Mouse (Mus musculus): ENCODE results near the gene Ttc7b. TPM values are rescaled to one million over a fixed set of nuclear protein-coding genes. Genes with fewer than 3 reads are reported as not detected.

Ttc7b gene
- polyA plus RNA-seq, 1 experiment from 2014 or later, result 0.93 TPM

- 68% methylated on average over 16 of the region's 16 CpGs for WGBS (ENCODE audit: insufficient replicate concordance)
- no peak overlapping the region for H3K4me3 ChIP-seq (ENCODE audit: low read depth, low read length)
- no peak overlapping the region for H3K9ac ChIP-seq (ENCODE audit: low read depth, low read length)
- no peak overlapping the region for H3K4me2 ChIP-seq (ENCODE audit: low read depth, low read length)
- no peaks in the 10 kb centered on the region for H3K4me1 ChIP-seq (ENCODE audit: control insufficient read depth, low read depth, low read length)
- no peak for ATAC-seq (ENCODE audit: low read depth)
- H3K9me3 ChIP-seq (replicated peaks; ENCODE audit: control insufficient read depth, low read length), result no peaks in the 10 kb centered on the region
- no peak overlapping the region for H3K27ac ChIP-seq (ENCODE audit: low read length)
- no peaks in the 10 kb centered on the region for H3K27me3 ChIP-seq (ENCODE audit: control insufficient read depth, insufficient read depth, low read depth, low read length)
- no peaks in the 10 kb centered on the region for H3K36me3 ChIP-seq (ENCODE audit: control insufficient read depth, insufficient read depth)
These were observed 167.4 kb downstream of the Ttc7b start for GRCm38 (mm10) chr12:100353075-100353782.

- Histone ChIP-seq H3K4me2 (ENCODE audit: low read depth, low read length) (no peak overlapping the region), H3K4me1 (ENCODE audit: control insufficient read depth, low read depth, low read length) (no peaks in the 10 kb centered on the region), H3K9ac (ENCODE audit: low read depth, low read length) (no peak overlapping the region), H3K9me3 (replicated peaks; ENCODE audit: control insufficient read depth, low read length) (no peaks in the 10 kb centered on the region), H3K27ac (ENCODE audit: low read length) (no peak overlapping the region), H3K36me3 (ENCODE audit: control insufficient read depth, insufficient read depth) (no peaks in the 10 kb centered on the region), H3K4me3 (ENCODE audit: low read depth, low read length) (no peak overlapping the region), H3K27me3 (ENCODE audit: control insufficient read depth, insufficient read depth, low read depth, low read length) (no peaks in the 10 kb centered on the region)
- 46% methylated on average over 6 of the region's 6 CpGs for WGBS (ENCODE audit: insufficient replicate concordance)
- no peak for ATAC-seq (ENCODE audit: low read depth)
These were observed 168.5 kb downstream of the Ttc7b start for GRCm38 (mm10) chr12:100352094-100352493.

- no peaks in the 10 kb centered on the region for H3K9me3 ChIP-seq (replicated peaks; ENCODE audit: control insufficient read depth, low read length)
These were observed 177.1 kb downstream of the Ttc7b start for GRCm38 (mm10) chr12:100343554-100343953.

GRCm38 (mm10) chr12:100341614-100342013 lies 179.0 kb downstream of the Ttc7b start:
- Histone ChIP-seq H3K9me3 (replicated peaks; ENCODE audit: control insufficient read depth, low read length) (no peaks in the 10 kb centered on the region), H3K4me2 (ENCODE audit: low read depth, low read length) (no peak overlapping the region), H3K4me1 (ENCODE audit: control insufficient read depth, low read depth, low read length) (no peaks in the 10 kb centered on the region), H3K36me3 (ENCODE audit: control insufficient read depth, insufficient read depth) (no peaks in the 10 kb centered on the region), H3K27ac (ENCODE audit: low read length) (no peak overlapping the region), H3K27me3 (ENCODE audit: control insufficient read depth, insufficient read depth, low read depth, low read length) (no peaks in the 10 kb centered on the region), H3K9ac (ENCODE audit: low read depth, low read length) (no peak overlapping the region), H3K4me3 (ENCODE audit: low read depth, low read length) (no peak overlapping the region)
- WGBS (ENCODE audit: insufficient replicate concordance), result 66% methylated on average over 7 of the region's 7 CpGs
- peak; percentile 68 for ATAC-seq (ENCODE audit: low read depth)

More at GRCm38 (mm10) chr12:100343554-100343953, 177.1 kb downstream of the Ttc7b start:
- Histone ChIP-seq H3K4me2 (ENCODE audit: low read depth, low read length) (no peak overlapping the region), H3K9ac (ENCODE audit: low read depth, low read length) (no peak overlapping the region), H3K27ac (ENCODE audit: low read length) (no peak overlapping the region), H3K36me3 (ENCODE audit: control insufficient read depth, insufficient read depth) (no peaks in the 10 kb centered on the region), H3K27me3 (ENCODE audit: control insufficient read depth, insufficient read depth, low read depth, low read length) (no peaks in the 10 kb centered on the region), H3K4me3 (ENCODE audit: low read depth, low read length) (no peak overlapping the region), H3K4me1 (ENCODE audit: control insufficient read depth, low read depth, low read length) (no peaks in the 10 kb centered on the region)
- 57% methylated on average over 6 of the region's 6 CpGs for WGBS (ENCODE audit: insufficient replicate concordance)
- no peak for ATAC-seq (ENCODE audit: low read depth)

- Histone ChIP-seq H3K4me1 (ENCODE audit: control insufficient read depth, low read depth, low read length) (no peaks in the 10 kb centered on the region), H3K27ac (ENCODE audit: low read length) (no peak overlapping the region), H3K4me2 (ENCODE audit: low read depth, low read length) (no peak overlapping the region), H3K27me3 (ENCODE audit: control insufficient read depth, insufficient read depth, low read depth, low read length) (no peaks in the 10 kb centered on the region), H3K4me3 (ENCODE audit: low read depth, low read length) (no peak overlapping the region), H3K9me3 (replicated peaks; ENCODE audit: control insufficient read depth, low read length) (no peaks in the 10 kb centered on the region), H3K36me3 (ENCODE audit: control insufficient read depth, insufficient read depth) (no peaks in the 10 kb centered on the region), H3K9ac (ENCODE audit: low read depth, low read length) (no peak overlapping the region)
- no peak for ATAC-seq (ENCODE audit: low read depth)
- 78% methylated on average over 7 of the region's 7 CpGs for WGBS (ENCODE audit: insufficient replicate concordance)
These were observed 179.6 kb downstream of the Ttc7b start for GRCm38 (mm10) chr12:100340901-100341460.

- H3K4me3 ChIP-seq (ENCODE audit: low read depth, low read length), result no peak overlapping the region
- H3K27me3 ChIP-seq (ENCODE audit: control insufficient read depth, insufficient read depth, low read depth, low read length), result no peaks in the 10 kb centered on the region
- no peak overlapping the region for H3K9ac ChIP-seq (ENCODE audit: low read depth, low read length)
- no peak overlapping the region for H3K4me2 ChIP-seq (ENCODE audit: low read depth, low read length)
- WGBS (ENCODE audit: insufficient replicate concordance), result 47% methylated on average over 3 of the region's 3 CpGs
- ATAC-seq (ENCODE audit: low read depth), result no peak
- no peak overlapping the region for H3K27ac ChIP-seq (ENCODE audit: low read length)
- no peaks in the 10 kb centered on the region for H3K9me3 ChIP-seq (replicated peaks; ENCODE audit: control insufficient read depth, low read length)
- no peaks in the 10 kb centered on the region for H3K36me3 ChIP-seq (ENCODE audit: control insufficient read depth, insufficient read depth)
- no peaks in the 10 kb centered on the region for H3K4me1 ChIP-seq (ENCODE audit: control insufficient read depth, low read depth, low read length)
These were observed 182.6 kb downstream of the Ttc7b start for GRCm38 (mm10) chr12:100338055-100338454.

GRCm38 (mm10) chr12:100337351-100338018 lies 183.1 kb downstream of the Ttc7b start:
- no peak overlapping the region for H3K4me2 ChIP-seq (ENCODE audit: low read depth, low read length)
- H3K27me3 ChIP-seq (ENCODE audit: control insufficient read depth, insufficient read depth, low read depth, low read length), result no peaks in the 10 kb centered on the region
- no peaks in the 10 kb centered on the region for H3K9me3 ChIP-seq (replicated peaks; ENCODE audit: control insufficient read depth, low read length)
- H3K27ac ChIP-seq (ENCODE audit: low read length), result no peak overlapping the region
- 69% methylated on average over 5 of the region's 5 CpGs for WGBS (ENCODE audit: insufficient replicate concordance)
- H3K4me3 ChIP-seq (ENCODE audit: low read depth, low read length), result no peak overlapping the region
- H3K36me3 ChIP-seq (ENCODE audit: control insufficient read depth, insufficient read depth), result no peaks in the 10 kb centered on the region
- ATAC-seq (ENCODE audit: low read depth), result no peak
- H3K4me1 ChIP-seq (ENCODE audit: control insufficient read depth, low read depth, low read length), result no peaks in the 10 kb centered on the region
- no peak overlapping the region for H3K9ac ChIP-seq (ENCODE audit: low read depth, low read length)

GRCm38 (mm10) chr12:100336241-100336640 lies 184.4 kb downstream of the Ttc7b start:
- Histone ChIP-seq H3K4me1 (ENCODE audit: control insufficient read depth, low read depth, low read length) (no peaks in the 10 kb centered on the region), H3K27me3 (ENCODE audit: control insufficient read depth, insufficient read depth, low read depth, low read length) (no peaks in the 10 kb centered on the region), H3K4me3 (ENCODE audit: low read depth, low read length) (no peak overlapping the region), H3K36me3 (ENCODE audit: control insufficient read depth, insufficient read depth) (no peaks in the 10 kb centered on the region), H3K4me2 (ENCODE audit: low read depth, low read length) (no peak overlapping the region), H3K9me3 (replicated peaks; ENCODE audit: control insufficient read depth, low read length) (no peaks in the 10 kb centered on the region), H3K9ac (ENCODE audit: low read depth, low read length) (no peak overlapping the region), H3K27ac (ENCODE audit: low read length) (no peak overlapping the region)
- WGBS (ENCODE audit: insufficient replicate concordance), result 49% methylated on average over 5 of the region's 5 CpGs
- ATAC-seq (ENCODE audit: low read depth), result no peak

GRCm38 (mm10) chr12:100331806-100332205 lies 188.8 kb downstream of the Ttc7b start:
- no peak for ATAC-seq (ENCODE audit: low read depth)
- 74% methylated on average over 6 of the region's 6 CpGs for WGBS (ENCODE audit: insufficient replicate concordance)
- H3K9ac ChIP-seq (ENCODE audit: low read depth, low read length), result no peak overlapping the region

More at GRCm38 (mm10) chr12:100331806-100332205, 188.8 kb downstream of the Ttc7b start:
- H3K27me3 ChIP-seq (ENCODE audit: control insufficient read depth, insufficient read depth, low read depth, low read length), result no peaks in the 10 kb centered on the region
- no peaks in the 10 kb centered on the region for H3K4me1 ChIP-seq (ENCODE audit: control insufficient read depth, low read depth, low read length)
- H3K27ac ChIP-seq (ENCODE audit: low read length), result no peak overlapping the region
- H3K4me3 ChIP-seq (ENCODE audit: low read depth, low read length), result no peak overlapping the region
- no peaks in the 10 kb centered on the region for H3K9me3 ChIP-seq (replicated peaks; ENCODE audit: control insufficient read depth, low read length)
- H3K36me3 ChIP-seq (ENCODE audit: control insufficient read depth, insufficient read depth), result no peaks in the 10 kb centered on the region
- no peak overlapping the region for H3K4me2 ChIP-seq (ENCODE audit: low read depth, low read length)
